Mouse (Mus musculus) C2C12 (cell line): ENCODE results near the gene Lamb2.

Experiments
- CTCF ChIP-seq: IDR thresholded peaks from one replicate; pipeline ENCODE4 v1.5.1; 2011; ENCODE audit not compliant: control insufficient read depth, insufficient read depth, insufficient read length
- MAX ChIP-seq: IDR thresholded peaks from one replicate; pipeline ENCODE4 v1.6.1; 2011; ENCODE audit warnings: mild to moderate bottlenecking, control low read depth
- MYOD1 ChIP-seq: IDR thresholded peaks from one replicate; pipeline ENCODE4 v1.6.1; 2011; ENCODE audit warnings: low read depth; ENCODE audit not compliant: control insufficient read depth, insufficient read length

DNA sequence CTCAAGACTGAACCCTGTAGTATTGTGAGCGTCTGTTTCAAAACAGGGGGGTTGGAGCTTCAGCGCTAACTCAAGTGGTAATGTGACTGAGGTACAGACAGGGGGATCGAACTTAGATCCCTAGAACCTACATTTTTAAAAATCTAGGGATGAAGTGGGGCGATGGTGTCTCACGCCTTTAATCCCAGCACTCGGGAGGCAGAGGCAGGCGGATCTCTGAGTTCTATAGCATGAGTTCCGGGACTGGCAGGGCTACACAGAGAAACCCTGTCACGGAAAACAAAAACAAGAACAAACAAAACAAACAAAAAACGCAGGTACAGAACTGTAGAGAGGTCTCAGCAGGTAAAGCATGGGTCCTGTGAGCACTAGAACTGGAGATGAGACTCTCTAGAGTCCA is 22.6 kb upstream of the Lamb2 start:
- no peak for TF ChIP-seq CTCF
- TF ChIP-seq MAX = no peak
- TF ChIP-seq MYOD1 = no peak
